Mouse (Mus musculus) ES-E14 (cell line): Measurements from ENCODE around the gene Pnpla2. TPM values are rescaled to one million over a fixed set of nuclear protein-coding genes. Genes with fewer than 3 reads are reported as not detected.
"Not testable (repeated sequence)": the region's sequence is repeated elsewhere in the genome, so short reads cannot be mapped to it uniquely, and the experiment has no call there.

Experiments
- DNase-seq: peaks from one replicate; pipeline ENCODE4 v3.0.0-alpha.2; 2013; ENCODE audit warnings: low read depth, low spot score
- H3K27ac ChIP-seq: 2 replicates; pipeline ENCODE4 v1.5.1; 2012; ENCODE audit warnings: low read depth, mild to moderate bottlenecking, low read length, moderate library complexity, mixed read lengths; ENCODE audit not compliant: poor library complexity, insufficient read depth, severe bottlenecking
- H3K36me3 ChIP-seq: 2 replicates; pipeline ENCODE4 v1.6.1; 2012; ENCODE audit warnings: mild to moderate bottlenecking, low read length, moderate library complexity, mixed read lengths; ENCODE audit not compliant: control insufficient read depth, poor library complexity, insufficient read depth, severe bottlenecking
- H3K4me1 ChIP-seq, 2 experiments: fragments of 150-350 bp in 1 of 2; sonication (generic) in 1 of 2; 2 replicates each; pipeline ENCODE4 v1.6.1; 2012; ENCODE audit warnings: low read length in 2 of 2, mild to moderate bottlenecking in 1 of 2, mixed read lengths in 1 of 2; ENCODE audit not compliant: control insufficient read depth in 2 of 2, insufficient read depth in 2 of 2, poor library complexity in 1 of 2
- H3K4me3 ChIP-seq, 2 experiments: fragments of 150-350 bp in 1 of 2; sonication (generic) in 1 of 2; 2 replicates each; pipeline ENCODE4 v1.5.1; 2012; ENCODE audit warnings: low read length in 2 of 2, low read depth in 1 of 2, mild to moderate bottlenecking in 1 of 2, mixed read lengths in 1 of 2; ENCODE audit not compliant: insufficient read depth in 1 of 2, poor library complexity in 1 of 2, severe bottlenecking in 1 of 2
- H3K9ac ChIP-seq: 2 replicates; pipeline ENCODE4 v1.6.1; 2012; ENCODE audit warnings: low read depth, mild to moderate bottlenecking, low read length, mixed read lengths; ENCODE audit not compliant: poor library complexity, insufficient read depth, severe bottlenecking
- H3K9me3 ChIP-seq: fragments of 150-350 bp; sonication (generic); 2 replicates; pipeline ENCODE4 v1.6.1; 2012; ENCODE audit warnings: low read depth, mild to moderate bottlenecking, low read length; ENCODE audit not compliant: control insufficient read depth, insufficient read depth
- CHD2 ChIP-seq: IDR thresholded peaks from 2 replicates; pipeline ENCODE4 v1.6.1; 2014; ENCODE audit warnings: mild to moderate bottlenecking, low read depth, low read length, inconsistent platforms
- HCFC1 ChIP-seq: IDR thresholded peaks from 2 replicates; pipeline ENCODE4 v1.6.1; 2012; ENCODE audit warnings: low read length, inconsistent platforms, borderline replicate concordance; ENCODE audit not compliant: insufficient read depth
- MAFK ChIP-seq: IDR thresholded peaks from 2 replicates; pipeline ENCODE4 v1.6.1; 2014; ENCODE audit warnings: mild to moderate bottlenecking, low read depth, low read length, inconsistent platforms; ENCODE audit not compliant: insufficient read depth
- ZC3H11A ChIP-seq: IDR thresholded peaks from 2 replicates; pipeline ENCODE4 v1.6.1; 2012; ENCODE audit warnings: low read depth, mild to moderate bottlenecking, inconsistent platforms, low read length, borderline replicate concordance
- ZNF384 ChIP-seq: IDR thresholded peaks from 2 replicates; pipeline ENCODE4 v1.6.1; 2012; ENCODE audit warnings: low read depth, low read length, inconsistent platforms
- in situ Hi-C, 2 experiments: fragments of 600-800 bp; cut with MboI; formaldehyde crosslinking; loops; one replicate each; pipeline ENCODE4 v1.15.1; 2025; ENCODE audit warnings: low sequenced_read_pairs in 2 of 2, inconsistent platforms in 1 of 2; ENCODE audit not compliant: unreplicated experiment in 2 of 2
- total RNA-seq: library from RNA; depleted of rRNA; stranded (reverse); fragments of 300-350 nt; gene quantifications from 2 replicates; pipeline ENCODE4 v1.2.3, GENCODE M21; 2012

Gene Pnpla2
- total RNA-seq, 1 experiment: 12.7 TPM

DNA sequence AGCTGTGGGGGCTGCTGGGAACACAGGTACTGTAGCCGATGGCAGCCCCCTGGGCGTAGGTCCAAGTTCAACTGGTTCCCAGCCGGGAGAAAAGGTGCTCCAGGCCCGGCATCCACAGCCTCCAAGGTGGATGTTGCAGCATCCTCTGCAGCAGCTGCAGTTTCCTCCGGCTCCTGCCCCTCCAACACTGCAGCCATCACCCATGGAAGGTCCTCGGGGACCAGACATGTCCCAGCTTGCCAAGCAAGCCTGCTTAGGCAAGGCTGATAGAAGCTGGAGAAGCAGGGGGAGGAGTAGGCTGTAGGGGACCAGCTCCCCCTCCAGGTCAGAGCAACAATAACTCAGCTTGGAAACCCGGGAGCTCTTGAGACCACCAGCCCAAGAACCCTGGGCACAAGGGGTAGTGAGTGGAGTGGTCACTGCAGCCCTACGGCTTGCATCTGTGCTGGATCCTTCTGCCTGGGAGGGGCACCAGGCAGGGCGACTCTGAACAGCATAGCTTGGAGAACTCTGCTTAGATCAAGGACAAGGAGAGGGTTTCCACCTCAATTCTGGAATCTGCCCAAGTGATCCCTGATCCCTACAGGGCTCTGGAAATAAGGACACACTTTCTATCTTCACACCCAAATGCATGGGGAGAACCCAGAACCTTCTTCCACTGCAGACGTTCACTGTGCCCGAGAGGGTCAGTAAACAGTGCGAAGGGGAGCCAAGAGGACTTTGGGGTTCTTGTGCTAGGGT lies 11.7 kb upstream of the Pnpla2 start:
- Histone ChIP-seq H3K4me3 (peak overlapping the region; percentile 61 to 89), H3K27ac (peak overlapping the region; percentile 14), H3K4me1 (peaks cover 0 to 15% of the 10 kb centered on the region in 2 experiments; a peak in 2 of 4 replicates), H3K36me3 (peaks cover 47% of the 10 kb centered on the region), H3K9me3 (no peaks in the 10 kb centered on the region), H3K9ac (peak overlapping the region; percentile 83)
- no peak for TF ChIP-seq ZC3H11A
- no peak for TF ChIP-seq MAFK
- no peak for TF ChIP-seq ZNF384
- TF ChIP-seq HCFC1: no peak
- TF ChIP-seq CHD2: no peak
- in situ Hi-C loops: no loop called here
- DNase-seq: no peak

DNA sequence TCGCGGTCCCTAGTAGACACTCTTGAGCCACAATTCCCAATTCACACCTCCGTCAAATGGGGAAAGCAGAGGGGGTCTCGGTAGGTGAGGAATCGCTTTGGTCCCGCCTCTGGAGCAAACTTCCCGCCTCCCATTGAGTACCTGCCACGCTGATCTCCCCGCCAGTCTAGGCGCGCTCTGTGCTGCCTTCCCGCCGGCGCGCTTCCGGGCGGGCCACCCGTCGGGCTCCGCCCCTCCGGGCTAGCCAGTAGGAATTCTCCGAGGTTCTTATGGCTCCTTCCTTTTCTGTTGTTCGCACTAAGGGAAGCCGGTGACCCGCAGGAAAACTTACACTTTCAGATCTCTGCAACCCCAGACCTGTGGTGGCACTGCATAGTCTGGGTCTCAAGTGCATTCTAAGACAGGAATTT lies 11.2 kb upstream of the Pnpla2 start, which contains the start of gene Pidd1:
Gene Pidd1 (minus strand): TSS at position 198 of the 410 bp plus-strand sequence.
- Histone ChIP-seq H3K36me3 (peaks cover 47% of the 10 kb centered on the region), H3K27ac (peak within 1 kb of the TSS; percentile 14), H3K4me1 (peaks cover 0 to 15% of the 10 kb centered on the region in 2 experiments; a peak in 2 of 4 replicates), H3K9ac (peak within 1 kb of the TSS; percentile 83), H3K9me3 (no peaks in the 10 kb centered on the region), H3K4me3 (peak within 1 kb of the TSS; percentile 61 to 89)
- no peak for TF ChIP-seq ZNF384
- TF ChIP-seq HCFC1: peak; percentile 56; the same call in 1 of the 2 replicates
- in situ Hi-C loops: no loop called here
- peak; percentile 83 for DNase-seq

DNA sequence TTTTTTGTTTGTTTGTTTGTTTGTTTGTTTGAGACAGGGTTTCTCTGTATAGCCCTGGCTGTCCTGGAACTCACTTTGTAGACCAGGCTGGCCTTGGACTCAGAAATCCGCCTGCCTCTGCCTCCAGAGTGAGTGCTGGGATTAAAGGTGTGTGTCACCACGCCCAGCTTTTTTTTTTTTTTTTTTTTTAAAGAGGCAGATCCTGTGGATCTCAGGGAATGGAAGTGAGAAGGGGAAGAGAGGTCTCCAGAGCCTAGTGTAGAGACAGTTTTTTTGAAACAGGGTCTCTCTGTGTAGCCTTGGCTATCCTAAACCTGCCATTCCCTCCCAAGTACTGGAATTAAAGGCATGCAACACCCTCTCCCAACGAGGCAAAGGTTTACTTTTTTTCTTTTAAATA lies 8.6 kb upstream of the Pnpla2 start:
- in situ Hi-C loops, H3K9me3 ChIP-seq, H3K27ac ChIP-seq, DNase-seq: not testable (repeated sequence)
- H3K4me1 ChIP-seq: peaks cover 0 to 16% of the 10 kb centered on the region in 2 experiments; a peak in 2 of 4 replicates
- peak overlapping the region; percentile 73; the same call in 1 of the 2 replicates for H3K9ac ChIP-seq
- peak overlapping the region in 1 of 2 experiments; percentile 93; a peak in 3 of 4 replicates for H3K4me3 ChIP-seq
- TF ChIP-seq ZNF384: peak; percentile 92
- H3K36me3 ChIP-seq: peaks cover 44% of the 10 kb centered on the region

DNA sequence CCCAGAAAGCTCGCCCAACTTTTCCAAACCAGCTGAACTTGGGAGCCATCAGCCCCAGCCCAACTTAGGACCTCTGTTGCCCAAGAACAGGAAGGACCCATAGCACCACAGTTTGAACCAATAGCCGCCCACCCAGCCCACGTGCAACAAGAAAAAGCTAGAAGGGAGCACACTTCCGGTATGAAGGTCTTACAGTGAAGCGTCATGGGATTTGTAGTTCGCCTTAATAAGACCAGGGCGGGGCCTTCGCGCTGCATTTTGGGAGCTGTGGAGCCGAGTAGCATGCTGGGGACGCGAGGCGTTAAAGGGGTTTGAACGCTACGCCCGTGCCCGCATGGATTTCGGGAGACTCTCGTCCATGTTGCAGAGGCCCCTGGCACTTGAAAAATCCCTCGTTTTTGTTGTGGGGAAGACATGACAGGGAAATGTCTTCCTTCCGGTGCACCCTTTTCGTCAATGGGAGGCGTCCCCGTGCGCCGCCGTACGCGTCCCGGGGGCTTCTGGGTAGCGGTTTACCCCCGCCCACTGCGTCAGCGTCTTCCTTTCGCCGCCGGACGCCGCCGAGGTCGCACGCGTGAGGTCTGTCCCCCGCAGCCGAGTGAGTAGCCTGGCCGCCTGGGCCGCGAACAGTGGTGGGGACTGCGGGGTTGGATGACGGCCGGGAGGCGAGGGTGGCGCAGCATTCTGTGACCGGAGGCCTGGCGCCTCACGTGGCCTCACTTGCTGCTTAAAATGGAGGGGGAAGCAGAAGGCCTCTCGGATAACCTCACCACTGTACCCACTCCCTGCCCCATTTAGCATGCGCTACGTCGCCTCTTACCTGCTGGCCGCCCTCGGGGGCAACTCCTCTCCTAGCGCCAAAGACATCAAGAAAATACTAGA lies 7.6 kb upstream of the Pnpla2 start, which contains the start of gene Rplp2:
Gene Rplp2 (plus strand): TSS at position 261 of the 882 bp plus-strand sequence.
- H3K4me1 ChIP-seq: peaks cover 0 to 11% of the 10 kb centered on the region in 2 experiments; a peak in 2 of 4 replicates
- peak within 1 kb of the TSS; percentile 89 to 93 for H3K4me3 ChIP-seq
- peak within 1 kb of the TSS; percentile 84 for H3K27ac ChIP-seq
- H3K9ac ChIP-seq: peak within 1 kb of the TSS; percentile 98
- in situ Hi-C loops: no loop called here
- no peaks in the 10 kb centered on the region for H3K9me3 ChIP-seq
- peak; percentile 90 for DNase-seq
- peak; percentile 73; the same call in 1 of the 2 replicates for TF ChIP-seq ZNF384
- TF ChIP-seq MAFK: 0 out of 2 replicates have a peak, but pooled peaks have one; percentile 8
- peak; percentile 93 for TF ChIP-seq HCFC1
- TF ChIP-seq CHD2: no peak
- TF ChIP-seq ZC3H11A: no peak
- peaks cover 41% of the 10 kb centered on the region for H3K36me3 ChIP-seq
